Mouse (Mus musculus) erythroblast, embryonic 14.5 days (primary cell): ENCODE measurements at regions not wholly inside any gene's neighbourhood (a gene's known extent, or its start where the extent isn't known, plus 50 kb on each side); places are given as distances from the start of the nearest gene placed in this dataset.

ENCODE experiments used
- GATA1 ChIP-seq: IDR thresholded peaks from 2 replicates; pipeline ENCODE4 v1.6.1; 2012; ENCODE audit warnings: low read length, inconsistent platforms, mixed read lengths
- TAL1 ChIP-seq: IDR thresholded peaks from 3 replicates; pipeline ENCODE4 v1.6.1; 2012; ENCODE audit warnings: low read length, inconsistent platforms, mixed read lengths

DNA sequence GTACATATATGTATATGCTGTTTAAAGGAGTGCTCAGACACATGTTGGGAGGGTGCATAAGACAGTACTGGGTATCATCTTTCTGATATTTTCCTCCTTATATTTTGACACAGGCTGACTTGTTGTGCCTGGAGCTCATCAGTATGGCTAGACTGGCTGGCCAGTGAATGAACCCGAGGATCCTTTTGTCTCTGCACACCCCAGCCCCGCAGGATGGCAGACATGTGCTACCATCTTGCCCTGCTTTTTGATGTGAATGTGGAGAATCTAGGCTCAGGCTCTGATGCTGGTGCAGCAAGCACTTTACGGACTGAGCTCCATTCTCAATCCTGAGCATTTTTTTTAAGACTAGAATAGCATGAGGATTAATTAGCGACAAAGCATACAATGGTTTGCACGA, 332.4 kb upstream of the Sox9 start:
- TF ChIP-seq TAL1 (no peak), GATA1 (no peak)
